Mouse (Mus musculus): ENCODE measurements around the gene Oas1a. TPM values are rescaled to one million over a fixed set of nuclear protein-coding genes. Genes with fewer than 3 reads are reported as not detected.
"Not testable (repeated sequence)": the region's sequence is repeated elsewhere in the genome, so short reads cannot be mapped to it uniquely, and the experiment has no call there.

Oas1a gene
- polyA plus RNA-seq, 1 experiment from 2014 or later = 1.3 TPM

DNA sequence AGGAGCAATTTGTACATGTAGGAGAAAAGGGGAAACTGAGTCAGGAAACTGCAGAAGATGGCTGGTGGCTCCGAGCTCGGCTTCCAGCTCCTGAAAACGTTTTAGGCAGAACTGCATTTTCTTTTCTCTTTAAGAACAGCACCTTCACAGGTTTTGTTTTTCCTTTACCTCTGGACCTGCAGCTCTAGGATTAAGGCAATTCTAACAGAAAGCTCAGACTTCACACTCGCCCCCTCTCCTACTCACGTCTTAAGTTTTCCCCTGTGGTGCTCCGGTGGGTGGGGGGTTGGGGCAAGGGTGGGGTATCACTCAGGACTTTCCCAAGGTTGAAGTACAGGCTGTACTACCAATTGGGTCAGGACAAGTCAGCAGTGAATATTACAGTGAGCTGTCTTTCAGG lies 19.5 kb downstream of the Oas1a start:
- H3K9ac ChIP-seq (ENCODE audit: low read depth, low read length) = no peak overlapping the region
- H3K27me3 ChIP-seq (replicated peaks; ENCODE audit: control insufficient read depth, insufficient read depth, low read length) = no peaks in the 10 kb centered on the region
- no peak overlapping the region for H3K4me2 ChIP-seq (ENCODE audit: low read length)
- no peak overlapping the region for H3K4me3 ChIP-seq (ENCODE audit: low read length)
- H3K9me3 ChIP-seq (ENCODE audit: control insufficient read depth, low read length) = no peaks in the 10 kb centered on the region
- no peak overlapping the region for H3K27ac ChIP-seq (ENCODE audit: low read depth, low read length)
- H3K36me3 ChIP-seq (ENCODE audit: control insufficient read depth, insufficient read depth, low read length) = no peaks in the 10 kb centered on the region
- no peak for ATAC-seq
- no peaks in the 10 kb centered on the region for H3K4me1 ChIP-seq (ENCODE audit: control insufficient read depth, insufficient read depth, low read depth, low read length)
- WGBS = 55% methylated on average over 6 of the region's 6 CpGs

DNA sequence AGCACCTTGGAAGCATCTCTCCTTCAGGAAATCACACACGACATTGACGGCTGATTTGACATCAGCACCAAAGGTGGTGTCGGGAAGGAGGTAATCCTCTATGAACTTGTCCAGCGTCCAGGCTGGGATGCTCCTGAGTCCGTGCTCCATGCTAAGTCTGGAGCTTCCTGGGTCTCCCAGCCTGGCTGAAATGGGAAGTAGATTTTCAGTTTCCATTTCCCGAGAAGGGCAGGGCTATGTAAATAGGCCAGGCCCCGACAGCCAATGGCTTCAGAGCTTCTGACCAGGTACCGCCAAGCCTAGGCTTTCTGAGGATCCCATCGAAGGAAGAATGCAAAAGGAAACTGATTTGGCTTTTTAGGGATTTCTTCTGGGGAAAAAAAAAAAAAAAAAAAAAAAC lies 19.9 kb downstream of the Oas1a start, which contains the start of gene Oas1g:
Oas1g (minus strand) TSS at position 201 of the 400 bp plus-strand sequence.
- ATAC-seq; H3K27me3 ChIP-seq (replicated peaks; ENCODE audit: control insufficient read depth, insufficient read depth, low read length); H3K9ac ChIP-seq (ENCODE audit: low read depth, low read length); H3K9me3 ChIP-seq (ENCODE audit: control insufficient read depth, low read length); H3K27ac ChIP-seq (ENCODE audit: low read depth, low read length); H3K36me3 ChIP-seq (ENCODE audit: control insufficient read depth, insufficient read depth, low read length); H3K4me1 ChIP-seq (ENCODE audit: control insufficient read depth, insufficient read depth, low read depth, low read length); H3K4me2 ChIP-seq (ENCODE audit: low read length); H3K4me3 ChIP-seq (ENCODE audit: low read length): not testable (repeated sequence)
- 36% methylated on average over 6 of the region's 9 CpGs for WGBS

DNA sequence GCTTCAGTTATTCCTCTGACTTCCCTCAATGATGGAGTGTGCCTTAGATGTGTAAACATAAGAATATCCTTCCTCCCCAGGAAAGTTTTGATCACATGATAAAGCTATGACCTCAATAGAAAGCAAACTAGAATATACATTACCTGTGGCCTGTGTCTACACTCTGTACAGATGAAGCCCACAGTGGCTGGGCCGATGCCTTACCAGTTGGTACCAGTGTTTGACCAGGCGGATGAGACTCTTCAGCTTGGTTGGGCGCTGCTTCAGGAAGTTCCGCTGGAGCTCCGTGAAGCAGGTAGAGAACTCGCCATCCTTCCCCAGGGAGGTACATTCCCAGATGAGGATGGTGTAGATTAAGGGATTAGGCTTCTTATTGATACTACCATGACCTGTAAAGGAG lies 25.6 kb downstream of the Oas1a start:
- not testable (repeated sequence) for H3K9me3 ChIP-seq (ENCODE audit: control insufficient read depth, low read length); H3K27me3 ChIP-seq (replicated peaks; ENCODE audit: control insufficient read depth, insufficient read depth, low read length); H3K27ac ChIP-seq (ENCODE audit: low read depth, low read length); H3K36me3 ChIP-seq (ENCODE audit: control insufficient read depth, insufficient read depth, low read length); H3K4me3 ChIP-seq (ENCODE audit: low read length); H3K4me1 ChIP-seq (ENCODE audit: control insufficient read depth, insufficient read depth, low read depth, low read length); H3K9ac ChIP-seq (ENCODE audit: low read depth, low read length); ATAC-seq; H3K4me2 ChIP-seq (ENCODE audit: low read length)
- 95% methylated on average over 6 of the region's 6 CpGs for WGBS

DNA sequence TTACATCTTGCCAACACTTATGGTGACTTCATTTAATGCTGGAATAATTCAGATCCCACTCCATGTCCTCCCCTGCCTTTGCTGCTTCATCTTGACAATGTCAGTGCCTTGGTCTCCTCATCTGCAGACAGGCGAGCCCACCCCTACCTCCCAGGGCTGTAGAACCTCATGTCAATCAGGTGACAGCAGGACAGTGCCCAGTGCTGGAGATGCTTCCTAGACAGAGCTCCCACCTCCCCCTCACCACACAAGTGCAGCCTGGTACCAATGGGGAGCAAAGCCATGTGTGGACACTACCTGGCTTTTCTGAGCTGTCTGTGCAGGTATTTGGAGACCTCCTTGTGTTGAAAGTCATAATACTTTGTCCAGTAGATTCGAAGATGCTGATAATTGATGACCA lies 28.5 kb downstream of the Oas1a start:
- not testable (repeated sequence) for ATAC-seq; H3K27me3 ChIP-seq (replicated peaks; ENCODE audit: control insufficient read depth, insufficient read depth, low read length); H3K9ac ChIP-seq (ENCODE audit: low read depth, low read length); H3K4me2 ChIP-seq (ENCODE audit: low read length); H3K4me1 ChIP-seq (ENCODE audit: control insufficient read depth, insufficient read depth, low read depth, low read length); H3K27ac ChIP-seq (ENCODE audit: low read depth, low read length); H3K4me3 ChIP-seq (ENCODE audit: low read length); H3K36me3 ChIP-seq (ENCODE audit: control insufficient read depth, insufficient read depth, low read length); H3K9me3 ChIP-seq (ENCODE audit: control insufficient read depth, low read length)
- whole genome bisulfite sequencing = 77% methylated on average over 2 of the region's 2 CpGs

DNA sequence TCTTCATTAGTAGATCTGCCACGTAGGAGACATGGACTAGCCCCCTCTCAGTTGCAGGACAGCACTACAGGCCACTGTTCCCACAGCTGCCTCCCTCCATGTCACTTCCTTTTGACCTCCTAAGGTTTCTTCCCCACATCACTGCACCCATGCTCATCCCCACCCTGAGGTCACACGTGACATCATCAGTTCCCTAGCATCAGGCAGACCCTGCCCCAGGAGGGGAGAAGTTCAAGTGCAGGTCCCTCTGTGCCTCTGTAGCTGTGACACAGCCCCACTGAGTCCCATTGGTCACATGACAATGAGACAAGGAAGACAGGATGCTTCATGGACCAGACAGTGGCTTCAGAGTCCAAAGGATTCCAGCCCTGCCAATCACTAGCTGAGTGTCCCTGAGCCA lies 29.9 kb downstream of the Oas1a start:
- H3K4me3 ChIP-seq (ENCODE audit: low read length); H3K36me3 ChIP-seq (ENCODE audit: control insufficient read depth, insufficient read depth, low read length); H3K27me3 ChIP-seq (replicated peaks; ENCODE audit: control insufficient read depth, insufficient read depth, low read length); H3K9ac ChIP-seq (ENCODE audit: low read depth, low read length); H3K27ac ChIP-seq (ENCODE audit: low read depth, low read length); H3K9me3 ChIP-seq (ENCODE audit: control insufficient read depth, low read length); H3K4me1 ChIP-seq (ENCODE audit: control insufficient read depth, insufficient read depth, low read depth, low read length); H3K4me2 ChIP-seq (ENCODE audit: low read length); ATAC-seq: not testable (repeated sequence)
- WGBS = 87% methylated on average over 2 of the region's 2 CpGs

DNA sequence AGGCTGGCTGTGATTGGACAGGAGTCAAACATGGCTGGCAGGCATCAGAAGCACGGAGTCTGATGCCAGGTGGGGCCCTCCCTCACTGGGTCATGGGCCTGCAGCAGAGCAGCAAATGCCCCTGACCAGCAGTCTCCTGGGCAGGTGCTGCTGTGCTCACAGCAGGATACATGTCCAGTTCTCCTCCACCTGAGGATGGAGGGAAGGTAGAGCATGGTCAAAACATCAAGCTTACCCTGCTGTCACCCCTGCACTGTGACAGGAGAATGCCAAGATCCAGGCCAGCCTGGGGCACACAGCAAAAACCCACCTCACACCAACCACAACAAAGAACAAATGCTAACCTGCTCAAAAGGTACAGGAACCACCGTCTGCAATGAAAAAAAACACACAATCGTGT lies 30.5 kb downstream of the Oas1a start:
- ATAC-seq; H3K4me2 ChIP-seq (ENCODE audit: low read length); H3K4me3 ChIP-seq (ENCODE audit: low read length); H3K9me3 ChIP-seq (ENCODE audit: control insufficient read depth, low read length); H3K9ac ChIP-seq (ENCODE audit: low read depth, low read length); H3K4me1 ChIP-seq (ENCODE audit: control insufficient read depth, insufficient read depth, low read depth, low read length); H3K27ac ChIP-seq (ENCODE audit: low read depth, low read length); H3K27me3 ChIP-seq (replicated peaks; ENCODE audit: control insufficient read depth, insufficient read depth, low read length); H3K36me3 ChIP-seq (ENCODE audit: control insufficient read depth, insufficient read depth, low read length): not testable (repeated sequence)
- WGBS = 71% methylated on average over 2 of the region's 3 CpGs

DNA sequence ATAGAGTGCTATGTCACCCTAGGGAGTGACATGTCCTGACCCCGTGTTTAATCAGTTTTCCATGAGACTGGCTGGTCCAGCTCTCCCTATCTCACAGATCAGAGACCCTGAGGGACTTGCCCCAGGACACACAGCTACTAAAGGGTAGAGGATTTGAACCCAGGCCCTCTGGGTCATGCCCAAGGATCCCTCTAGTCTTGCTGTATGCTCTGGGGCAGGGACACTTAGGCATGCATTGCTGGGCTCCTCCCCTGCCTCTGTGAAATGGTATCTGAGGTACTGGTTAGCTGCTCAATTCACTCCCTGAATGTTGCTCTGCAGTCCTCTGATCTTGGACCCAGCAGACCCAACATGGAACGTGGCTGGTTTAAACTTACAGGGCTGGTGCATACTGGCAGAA lies 35.9 kb downstream of the Oas1a start:
- no peaks in the 10 kb centered on the region for H3K4me1 ChIP-seq (ENCODE audit: control insufficient read depth, insufficient read depth, low read depth, low read length)
- no peak overlapping the region for H3K9ac ChIP-seq (ENCODE audit: low read depth, low read length)
- no peaks in the 10 kb centered on the region for H3K9me3 ChIP-seq (ENCODE audit: control insufficient read depth, low read length)
- no peak overlapping the region for H3K4me2 ChIP-seq (ENCODE audit: low read length)
- H3K27me3 ChIP-seq (replicated peaks; ENCODE audit: control insufficient read depth, insufficient read depth, low read length) = no peaks in the 10 kb centered on the region
- H3K27ac ChIP-seq (ENCODE audit: low read depth, low read length) = no peak overlapping the region
- no peak overlapping the region for H3K4me3 ChIP-seq (ENCODE audit: low read length)
- ATAC-seq = no peak
- 58% methylated on average over 2 of the region's 2 CpGs for WGBS
- H3K36me3 ChIP-seq (ENCODE audit: control insufficient read depth, insufficient read depth, low read length) = no peaks in the 10 kb centered on the region

DNA sequence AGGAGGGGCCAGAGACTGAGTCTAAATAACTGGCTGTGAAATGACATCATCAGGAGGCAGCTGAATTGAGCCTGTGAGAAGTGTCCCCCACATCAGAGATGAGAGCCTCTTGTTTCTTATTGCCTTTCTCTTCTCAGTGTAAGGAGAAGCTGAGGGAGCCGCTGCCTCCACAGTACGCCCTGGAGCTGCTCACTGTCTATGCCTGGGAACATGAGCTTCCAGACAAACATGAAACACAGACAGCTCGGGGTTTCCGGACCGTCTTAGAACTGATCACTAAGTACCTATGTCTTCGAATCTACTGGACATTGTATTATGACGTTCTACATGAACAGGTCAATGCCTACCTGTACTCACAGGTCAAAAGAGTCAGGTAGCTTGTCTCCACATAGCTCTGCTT lies 36.5 kb downstream of the Oas1a start:
- no peak overlapping the region for H3K9ac ChIP-seq (ENCODE audit: low read depth, low read length)
- no peaks in the 10 kb centered on the region for H3K36me3 ChIP-seq (ENCODE audit: control insufficient read depth, insufficient read depth, low read length)
- H3K27me3 ChIP-seq (replicated peaks; ENCODE audit: control insufficient read depth, insufficient read depth, low read length) = no peaks in the 10 kb centered on the region
- ATAC-seq = no peak
- no peaks in the 10 kb centered on the region for H3K9me3 ChIP-seq (ENCODE audit: control insufficient read depth, low read length)
- WGBS = 79% methylated on average over 7 of the region's 7 CpGs
- no peak overlapping the region for H3K4me2 ChIP-seq (ENCODE audit: low read length)
- no peak overlapping the region for H3K27ac ChIP-seq (ENCODE audit: low read depth, low read length)
- no peaks in the 10 kb centered on the region for H3K4me1 ChIP-seq (ENCODE audit: control insufficient read depth, insufficient read depth, low read depth, low read length)
- H3K4me3 ChIP-seq (ENCODE audit: low read length) = no peak overlapping the region

DNA sequence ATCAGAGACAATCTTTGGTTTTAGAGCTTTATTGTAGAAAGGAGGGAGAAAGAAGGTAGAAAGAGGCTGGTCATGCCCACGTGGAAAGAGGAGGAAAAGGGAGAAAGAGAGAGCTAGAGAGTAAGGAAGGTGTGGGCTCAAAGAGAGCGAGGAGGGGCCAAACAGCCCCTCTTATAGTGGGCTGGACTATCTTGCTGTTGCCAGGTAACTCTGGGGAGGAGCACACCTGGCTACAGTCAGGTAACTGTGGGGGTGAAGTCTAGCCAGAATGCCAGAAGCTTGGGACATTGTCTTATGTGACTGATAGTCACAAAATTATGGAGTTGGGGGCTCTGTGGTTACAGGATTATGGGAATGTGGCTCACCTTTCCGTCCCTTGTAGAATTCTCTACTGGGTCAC lies 37.2 kb downstream of the Oas1a start:
- Histone ChIP-seq H3K36me3 (ENCODE audit: control insufficient read depth, insufficient read depth, low read length) (no peaks in the 10 kb centered on the region), H3K9me3 (ENCODE audit: control insufficient read depth, low read length) (no peaks in the 10 kb centered on the region), H3K27me3 (replicated peaks; ENCODE audit: control insufficient read depth, insufficient read depth, low read length) (no peaks in the 10 kb centered on the region), H3K4me3 (ENCODE audit: low read length) (no peak overlapping the region), H3K4me1 (ENCODE audit: control insufficient read depth, insufficient read depth, low read depth, low read length) (no peaks in the 10 kb centered on the region), H3K27ac (ENCODE audit: low read depth, low read length) (no peak overlapping the region), H3K4me2 (ENCODE audit: low read length) (no peak overlapping the region), H3K9ac (ENCODE audit: low read depth, low read length) (no peak overlapping the region)
- 67% methylated on average over 3 of the region's 3 CpGs for WGBS
- no peak for ATAC-seq

DNA sequence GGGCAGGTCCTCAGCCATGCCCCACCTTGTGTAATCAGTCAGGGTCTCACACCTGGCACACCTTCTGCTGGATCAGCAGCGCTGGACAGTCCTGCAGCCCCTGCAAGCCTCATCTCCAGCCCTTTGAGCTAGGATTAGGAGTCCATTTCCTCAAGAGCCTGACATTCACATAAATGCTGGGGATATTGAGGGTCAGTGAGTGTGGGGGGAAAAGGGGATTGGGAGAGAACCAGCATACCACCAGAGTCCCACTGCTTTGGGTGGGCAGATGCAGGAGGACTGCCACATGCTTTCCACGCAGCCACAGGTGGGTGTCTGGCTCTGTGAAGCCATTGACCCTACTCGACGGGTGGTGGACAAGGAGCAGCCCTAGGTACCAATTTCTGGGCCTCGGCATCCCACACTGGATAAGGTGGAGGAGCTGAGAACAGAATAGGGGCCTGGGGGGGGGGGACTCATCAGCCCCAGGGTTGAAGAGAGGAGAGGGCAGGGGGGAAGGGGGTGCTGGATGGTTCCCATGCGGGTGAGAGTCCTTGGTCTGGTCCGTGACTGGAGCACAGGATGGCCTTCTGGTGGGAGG lies 37.8 kb downstream of the Oas1a start:
- H3K27ac ChIP-seq (ENCODE audit: low read depth, low read length) = no peak overlapping the region
- no peaks in the 10 kb centered on the region for H3K27me3 ChIP-seq (replicated peaks; ENCODE audit: control insufficient read depth, insufficient read depth, low read length)
- no peaks in the 10 kb centered on the region for H3K9me3 ChIP-seq (ENCODE audit: control insufficient read depth, low read length)
- no peak overlapping the region for H3K4me2 ChIP-seq (ENCODE audit: low read length)
- WGBS = 80% methylated on average over 7 of the region's 7 CpGs
- no peak overlapping the region for H3K4me3 ChIP-seq (ENCODE audit: low read length)
- no peak for ATAC-seq
- no peaks in the 10 kb centered on the region for H3K4me1 ChIP-seq (ENCODE audit: control insufficient read depth, insufficient read depth, low read depth, low read length)
- H3K9ac ChIP-seq (ENCODE audit: low read depth, low read length) = no peak overlapping the region
- H3K36me3 ChIP-seq (ENCODE audit: control insufficient read depth, insufficient read depth, low read length) = no peaks in the 10 kb centered on the region
